Mouse (Mus musculus) kidney, adult 2 months (tissue): ENCODE measurements around the gene Slc6a20a. TPM values are rescaled to one million over a fixed set of nuclear protein-coding genes. Genes with fewer than 3 reads are reported as not detected.
A peak's percentile ranks its signal among the peaks of the same experiment; 100 is the strongest.
"Not testable (repeated sequence)": the region's sequence is repeated elsewhere in the genome, so short reads cannot be mapped to it uniquely, and the experiment has no call there.

Experiments
- DNase-seq: peaks from one replicate; pipeline ENCODE4 v3.0.0; 2021
- H3K27ac ChIP-seq: fragments of 200-500 bp; 2 replicates; pipeline ENCODE4 v1.5.1; 2012; ENCODE audit warnings: low read depth, low read length, control low read depth, inconsistent platforms; ENCODE audit not compliant: insufficient read depth
- H3K27me3 ChIP-seq: fragments of 200-500 bp; replicated peaks from 2 replicates; pipeline ENCODE4 v1.6.1; 2012; ENCODE audit warnings: mild to moderate bottlenecking, moderate library complexity, low read length, inconsistent platforms; ENCODE audit not compliant: control insufficient read depth, insufficient read depth
- H3K36me3 ChIP-seq: fragments of 200-500 bp; 2 replicates; pipeline ENCODE4 v1.6.1; 2012; ENCODE audit warnings: mild to moderate bottlenecking, moderate library complexity, low read length, inconsistent platforms; ENCODE audit not compliant: control insufficient read depth, insufficient read depth
- H3K4me1 ChIP-seq: fragments of 200-500 bp; 2 replicates; pipeline ENCODE4 v1.6.1; 2011; ENCODE audit warnings: low read length; ENCODE audit not compliant: control insufficient read depth, insufficient read depth
- H3K4me3 ChIP-seq: fragments of 200-500 bp; 2 replicates; pipeline ENCODE4 v1.5.1; 2011; ENCODE audit warnings: mild to moderate bottlenecking, low read depth, low read length, control low read depth; ENCODE audit not compliant: insufficient read depth
- CTCF ChIP-seq: fragments of 200-500 bp; conservative IDR thresholded peaks from 2 replicates; pipeline ENCODE4 v1.5.1; 2011; ENCODE audit warnings: low read depth, mild to moderate bottlenecking, control low read depth, low read length, moderate library complexity, mixed read lengths; ENCODE audit not compliant: insufficient read depth, insufficient read length
- POLR2A ChIP-seq: fragments of 200-500 bp; IDR thresholded peaks from one replicate; pipeline ENCODE4 v1.6.1; 2011; ENCODE audit warnings: low read depth, low read length, control low read depth
- WGBS: fragments of 180-500 bp; shearing (Covaris S2); methylation state at CpG from one replicate; pipeline ENCODE4 v1.1.7; 2018; 5-methylcytosine and 5-hydroxymethylcytosine counted together
- polyA plus RNA-seq: library from polyadenylated mRNA; depleted of rRNA; stranded (reverse); fragments of >200 nt; gene quantifications from 2 replicates; pipeline ENCODE4 v1.2.3, GENCODE M21; 2012

The Slc6a20a gene
- polyA plus RNA-seq, 1 experiment = 26.8 TPM

- Histone ChIP-seq H3K36me3 (peaks cover 2% of the 10 kb centered on the region), H3K27me3 (no peaks in the 10 kb centered on the region), H3K4me3 (no peak overlapping the region), H3K27ac (no peak overlapping the region), H3K4me1 (no peaks in the 10 kb centered on the region)
- no peak for TF ChIP-seq CTCF
- no peak for TF ChIP-seq POLR2A
- DNase-seq = no peak
- WGBS = 90% methylated on average over 5 of the region's 5 CpGs
These were observed 23.1 kb upstream of the Slc6a20a start for GRCm38 (mm10) chr9:123701822-123702221.

- Histone ChIP-seq H3K36me3 (peaks cover 3% of the 10 kb centered on the region; the same call in 1 of the 2 replicates), H3K4me3 (no peak overlapping the region), H3K27ac (no peak overlapping the region), H3K27me3 (no peaks in the 10 kb centered on the region), H3K4me1 (no peaks in the 10 kb centered on the region)
- WGBS = 71% methylated on average over 3 of the region's 3 CpGs
- DNase-seq = no peak
- TF ChIP-seq CTCF = no peak
These were observed 17.1 kb upstream of the Slc6a20a start for GRCm38 (mm10) chr9:123695634-123696302.

- Histone ChIP-seq H3K27me3 (no peaks in the 10 kb centered on the region), H3K36me3 (no peaks in the 10 kb centered on the region; the same call in 1 of the 2 replicates), H3K4me3 (no peak overlapping the region), H3K4me1 (no peaks in the 10 kb centered on the region), H3K27ac (no peak overlapping the region)
- TF ChIP-seq CTCF (no peak), POLR2A (no peak)
- DNase-seq = no peak
- WGBS = 88% methylated on average over 1 of the region's 1 CpGs
These were observed 9.5 kb upstream of the Slc6a20a start for GRCm38 (mm10) chr9:123688227-123688626.

DNA sequence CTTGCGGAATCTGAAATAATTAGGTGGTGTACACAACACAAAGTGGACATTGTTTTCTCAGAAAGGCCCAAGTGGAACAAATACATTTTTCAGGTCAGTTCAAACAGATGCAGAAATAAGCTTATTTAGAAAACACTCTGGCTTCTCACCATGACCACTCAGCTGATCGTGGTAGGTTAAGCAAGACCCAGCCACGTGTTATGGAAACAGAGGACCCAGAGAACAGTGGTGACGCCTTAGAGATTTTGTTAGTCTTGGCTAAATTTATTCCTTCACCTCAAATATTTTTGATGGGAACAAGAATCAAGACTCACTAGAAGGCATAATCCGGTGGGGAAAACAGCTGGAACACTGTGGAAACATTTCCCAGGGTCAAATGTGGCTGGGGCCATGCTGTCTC is 7.5 kb upstream of the Slc6a20a start:
- DNase-seq = no peak
- H3K27ac ChIP-seq = no peak overlapping the region
- no peaks in the 10 kb centered on the region for H3K4me1 ChIP-seq
- 79% methylated on average over 5 of the region's 5 CpGs for WGBS
- no peaks in the 10 kb centered on the region for H3K36me3 ChIP-seq
- TF ChIP-seq CTCF (no peak), POLR2A (no peak)
- H3K27me3 ChIP-seq = no peaks in the 10 kb centered on the region
- H3K4me3 ChIP-seq = no peak overlapping the region

- no peak for DNase-seq
- TF ChIP-seq POLR2A = no peak
- no peak for TF ChIP-seq CTCF
- no peaks in the 10 kb centered on the region for H3K4me1 ChIP-seq
- H3K4me3 ChIP-seq = no peak overlapping the region
- H3K27me3 ChIP-seq = no peaks in the 10 kb centered on the region
- WGBS = 28% methylated on average over 3 of the region's 3 CpGs
- H3K27ac ChIP-seq = no peak overlapping the region
- H3K36me3 ChIP-seq = no peaks in the 10 kb centered on the region
These were observed 5.0 kb upstream of the Slc6a20a start for GRCm38 (mm10) chr9:123683704-123684103.

GRCm38 (mm10) chr9:123679198-123679597 is 513 bp upstream of the Slc6a20a start:
- Histone ChIP-seq H3K27me3 (no peaks in the 10 kb centered on the region), H3K27ac (no peak overlapping the region), H3K4me3 (no peak overlapping the region), H3K4me1 (no peaks in the 10 kb centered on the region), H3K36me3 (no peaks in the 10 kb centered on the region)
- 52% methylated on average over 2 of the region's 2 CpGs for WGBS
- DNase-seq = no peak
- TF ChIP-seq CTCF (no peak), POLR2A (no peak)

- WGBS = 49% methylated on average over 5 of the region's 5 CpGs
- Histone ChIP-seq H3K27me3 (no peaks in the 10 kb centered on the region), H3K4me3 (no peak overlapping the region), H3K36me3 (no peaks in the 10 kb centered on the region), H3K27ac (no peak overlapping the region), H3K4me1 (no peaks in the 10 kb centered on the region)
- TF ChIP-seq CTCF (peak; percentile 56), POLR2A (no peak)
- DNase-seq = peak; percentile 63
These were observed 13.0 kb downstream of the Slc6a20a start for GRCm38 (mm10) chr9:123665645-123666044.

GRCm38 (mm10) chr9:123659986-123660676 is 18.6 kb downstream of the Slc6a20a start:
- not testable (repeated sequence) for H3K4me1 ChIP-seq, DNase-seq, H3K27me3 ChIP-seq, H3K4me3 ChIP-seq, H3K27ac ChIP-seq, H3K36me3 ChIP-seq
- 84% methylated on average over 18 of the region's 18 CpGs for WGBS
